Mouse (Mus musculus) G1E-ER4 (cell line): ENCODE data around the gene Slc4a1. TPM values are rescaled to one million over a fixed set of nuclear protein-coding genes. Genes with fewer than 3 reads are reported as not detected.
"Not testable (repeated sequence)": the region's sequence is repeated elsewhere in the genome, so short reads cannot be mapped to it uniquely, and the experiment has no call there.

Experiments
- GATA1 ChIP-seq: IDR thresholded peaks from one replicate; pipeline ENCODE4 v1.8.0; 2012; ENCODE audit warnings: low read length, inconsistent platforms
- polyA plus RNA-seq: library from polyadenylated mRNA; stranded (reverse); fragments of >175 nt; gene quantifications from 2 replicates; pipeline ENCODE4 v1.2.3, GENCODE M21; 2012

Gene Slc4a1
- polyA plus RNA-seq, result 7.0 and 10.8 TPM in 2 replicates

- not testable (repeated sequence) for TF ChIP-seq GATA1
Measured at GRCm38 (mm10) chr11:102366103-102366502, at the start of gene Slc4a1. TSS of gene Slc4a1 (minus strand) at chr11:102366203.

DNA sequence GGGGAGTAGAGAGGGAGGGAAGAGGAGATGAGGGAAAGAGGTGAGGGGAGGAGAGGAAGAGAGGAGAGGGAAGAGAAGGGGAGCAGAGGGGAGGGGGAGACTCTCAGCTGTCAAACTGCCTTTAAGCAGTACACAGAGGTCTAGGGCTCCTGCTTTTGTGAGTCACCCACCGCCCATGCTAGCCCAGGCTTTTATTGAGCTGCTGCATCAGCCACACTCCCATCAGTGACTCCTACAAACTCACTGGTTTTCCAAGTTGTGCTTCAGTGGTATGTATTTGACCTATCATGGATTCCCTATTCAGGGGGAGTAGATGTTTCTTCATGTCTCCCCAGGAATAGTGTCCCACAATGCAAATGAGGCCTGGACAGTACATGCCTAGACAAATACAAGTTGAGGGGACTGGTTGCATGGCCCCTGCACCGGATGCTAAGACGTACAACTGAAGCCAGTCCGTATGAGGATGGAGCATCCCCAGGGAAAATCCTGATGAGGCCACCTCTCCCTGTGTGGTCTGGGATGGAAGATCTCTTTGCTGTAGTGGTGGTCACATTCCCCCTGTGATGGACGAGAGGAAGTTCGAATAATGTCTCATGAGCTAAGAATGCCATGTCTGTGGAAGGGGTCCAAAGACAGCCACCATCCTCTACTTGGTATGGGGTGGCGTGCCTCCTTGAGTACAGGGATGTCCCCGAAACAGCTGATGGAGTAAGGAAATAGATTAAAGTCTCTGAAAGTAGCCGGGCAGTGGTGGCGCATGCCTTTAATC lies 49.2 kb upstream of the Slc4a1 start:
- no peak for TF ChIP-seq GATA1

GRCm38 (mm10) chr11:102413059-102413458 lies 47.1 kb upstream of the Slc4a1 start:
- TF ChIP-seq GATA1, result no peak

- no peak for TF ChIP-seq GATA1
Measured at GRCm38 (mm10) chr11:102411704-102412103, 45.7 kb upstream of the Slc4a1 start.

- no peak for TF ChIP-seq GATA1
Measured at GRCm38 (mm10) chr11:102411061-102411460, 45.1 kb upstream of the Slc4a1 start.

DNA sequence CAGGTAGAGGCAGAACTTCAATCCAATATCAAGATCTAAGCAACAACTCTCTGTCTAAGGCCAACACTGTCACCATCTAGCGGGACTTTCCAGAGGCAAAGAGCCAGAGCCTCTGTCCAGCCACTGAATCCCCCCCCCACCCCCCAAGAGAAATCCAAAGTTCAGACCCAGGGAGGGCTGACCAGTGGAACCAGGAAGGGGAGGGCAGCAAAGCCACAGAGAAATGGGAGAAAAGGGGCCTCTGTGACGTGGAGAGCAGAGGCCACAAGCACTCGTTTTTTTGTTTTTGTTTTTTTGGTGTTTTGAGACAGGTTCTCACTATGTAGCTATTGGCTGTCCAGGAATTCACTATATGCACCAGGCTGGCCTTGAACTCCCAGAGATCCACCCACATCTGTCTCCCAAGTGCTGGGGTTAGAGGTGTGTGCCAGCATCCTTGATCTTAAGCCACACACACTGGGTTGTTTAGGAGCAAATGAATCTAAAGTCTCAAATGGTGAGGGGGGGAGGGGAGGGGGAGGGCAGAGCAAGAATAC lies 43.9 kb upstream of the Slc4a1 start:
- no peak for TF ChIP-seq GATA1

GRCm38 (mm10) chr11:102408888-102409794 lies 43.1 kb upstream of the Slc4a1 start:
- TF ChIP-seq GATA1, result no peak

GRCm38 (mm10) chr11:102408344-102408876 lies 42.4 kb upstream of the Slc4a1 start:
- TF ChIP-seq GATA1, result no peak

GRCm38 (mm10) chr11:102407834-102408215 lies 41.8 kb upstream of the Slc4a1 start, which contains the start of gene Slc25a39:
TSS of gene Slc25a39 (minus strand) at chr11:102407946.
- TF ChIP-seq GATA1, result no peak

- TF ChIP-seq GATA1, result no peak
Measured at GRCm38 (mm10) chr11:102406900-102407833, 41.2 kb upstream of the Slc4a1 start.

GRCm38 (mm10) chr11:102406401-102406800 lies 40.4 kb upstream of the Slc4a1 start:
- TF ChIP-seq GATA1, result no peak

- TF ChIP-seq GATA1, result no peak
Measured at GRCm38 (mm10) chr11:102405544-102406285, 39.7 kb upstream of the Slc4a1 start.

DNA sequence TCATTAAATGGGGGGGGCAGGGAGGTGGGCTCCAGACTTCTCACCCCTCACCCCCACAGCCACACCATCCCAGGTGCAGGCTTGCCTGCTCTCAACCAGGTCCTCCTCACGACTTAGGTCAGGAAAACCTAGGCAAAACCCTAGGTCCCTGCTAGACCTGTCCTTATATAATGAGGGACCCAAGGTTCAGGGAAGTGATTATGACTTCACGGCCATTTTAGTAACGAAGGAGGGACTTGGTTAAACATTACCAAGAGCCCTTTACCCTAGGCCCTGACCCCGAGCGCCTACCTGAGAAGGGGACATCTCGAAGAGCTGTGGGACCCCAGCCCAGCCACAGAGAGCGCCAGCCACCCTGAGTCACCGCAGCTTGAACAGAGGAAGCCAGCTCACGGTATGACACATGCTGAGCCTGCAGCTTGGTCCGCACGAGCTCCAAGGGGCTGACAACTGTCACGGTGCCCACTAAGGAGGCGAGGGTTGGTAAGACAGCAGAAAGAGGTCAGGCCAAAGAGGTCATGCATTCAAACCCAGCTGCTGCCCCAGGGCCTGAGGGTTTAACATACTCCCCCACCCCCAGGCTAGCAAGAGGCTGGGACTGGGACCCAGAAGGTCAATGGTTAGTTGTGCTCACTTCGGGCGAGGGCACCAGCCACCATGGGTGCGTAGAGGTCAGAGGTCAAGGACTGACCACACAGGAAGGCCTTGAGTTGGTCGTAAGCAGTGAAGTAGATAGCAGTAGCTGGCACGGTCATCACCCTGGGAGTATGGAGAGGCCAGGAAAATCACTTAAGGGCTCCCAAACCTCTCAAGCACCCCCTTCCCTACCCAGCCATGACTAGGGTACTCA lies 38.4 kb upstream of the Slc4a1 start:
- no peak for TF ChIP-seq GATA1
